Mouse (Mus musculus) heart, embryonic 12.5 days (tissue): Measurements from ENCODE around the gene Disc1. TPM values are rescaled to one million over a fixed set of nuclear protein-coding genes. Genes with fewer than 3 reads are reported as not detected.

Experiments
- ATAC-seq: fragments of 200-750 bp; cut with Nextera tagmentation; 2 replicates; pipeline ENCODE4 v1.8.0; 2017; ENCODE audit warnings: moderate TSS enrichment, moderate library complexity; ENCODE audit not compliant: insufficient number of reproducible peaks, low FRiP score
- H3K27ac ChIP-seq: fragments of 300-500 bp; sonication (generic); 2 replicates; pipeline ENCODE4 v1.5.1; 2016; ENCODE audit warnings: mild to moderate bottlenecking, moderate library complexity; ENCODE audit not compliant: poor library complexity, severe bottlenecking
- H3K27me3 ChIP-seq: fragments of 300-500 bp; sonication (generic); replicated peaks from 2 replicates; pipeline ENCODE4 v1.6.1; 2016; ENCODE audit warnings: mild to moderate bottlenecking, moderate library complexity
- H3K36me3 ChIP-seq: fragments of 300-500 bp; sonication (generic); 2 replicates; pipeline ENCODE4 v1.6.1; 2016; ENCODE audit warnings: mild to moderate bottlenecking, moderate library complexity
- H3K4me1 ChIP-seq: fragments of 300-500 bp; sonication (generic); replicated peaks from 2 replicates; pipeline ENCODE4 v1.6.1; 2016; ENCODE audit warnings: mild to moderate bottlenecking
- H3K4me2 ChIP-seq: fragments of 300-500 bp; sonication (generic); 2 replicates; pipeline ENCODE4 v1.6.1; 2016; ENCODE audit warnings: mild to moderate bottlenecking, moderate library complexity
- H3K4me3 ChIP-seq: fragments of 300-500 bp; sonication (generic); 2 replicates; pipeline ENCODE4 v1.5.1; 2016; ENCODE audit warnings: mild to moderate bottlenecking
- H3K9ac ChIP-seq: fragments of 300-500 bp; sonication (generic); 2 replicates; pipeline ENCODE4 v1.6.1; 2016; ENCODE audit warnings: mild to moderate bottlenecking, moderate library complexity
- H3K9me3 ChIP-seq: fragments of 300-500 bp; sonication (generic); replicated peaks from 2 replicates; pipeline ENCODE4 v1.6.1; 2016; ENCODE audit warnings: mild to moderate bottlenecking, moderate library complexity
- WGBS: fragments of 180-500 bp; shearing (Covaris S2); methylation state at CpG from one replicate; pipeline ENCODE4 v1.1.7; 2016; 5-methylcytosine and 5-hydroxymethylcytosine counted together
- polyA plus RNA-seq: library from polyadenylated mRNA; unstranded; fragments of >200 nt; fragmentation: Nextera tagmentation; extraction: Ambion mirVana; gene quantifications from 2 replicates; pipeline ENCODE4 v1.2.1, GENCODE M21; 2016

The Disc1 gene
- polyA plus RNA-seq, 1 experiment from 2014 or later, result 2.3 TPM

GRCm38 (mm10) chr8:125271357-125271756, 217.4 kb downstream of the Disc1 start:
- ATAC-seq, result no peak
- H3K9ac ChIP-seq, result no peak overlapping the region
- 70% methylated on average over 5 of the region's 5 CpGs for WGBS

GRCm38 (mm10) chr8:125272089-125272866, 218.3 kb downstream of the Disc1 start:
- Histone ChIP-seq H3K36me3 (no peaks in the 10 kb centered on the region), H3K9ac (no peak overlapping the region), H3K4me1 (peaks cover 46% of the 10 kb centered on the region), H3K27ac (peak overlapping the region; percentile 1; the same call in 1 of the 2 replicates), H3K4me3 (no peak overlapping the region), H3K9me3 (no peaks in the 10 kb centered on the region; the same call in 1 of the 2 replicates), H3K27me3 (no peaks in the 10 kb centered on the region), H3K4me2 (no peak overlapping the region)
- no peak for ATAC-seq
- WGBS, result 32% methylated on average over 13 of the region's 13 CpGs

More at GRCm38 (mm10) chr8:125271357-125271756, 217.4 kb downstream of the Disc1 start:
- no peak overlapping the region for H3K4me2 ChIP-seq
- H3K27me3 ChIP-seq, result no peaks in the 10 kb centered on the region
- H3K4me1 ChIP-seq, result peaks cover 45% of the 10 kb centered on the region
- H3K9me3 ChIP-seq, result no peaks in the 10 kb centered on the region; the same call in 1 of the 2 replicates
- H3K4me3 ChIP-seq, result no peak overlapping the region
- H3K27ac ChIP-seq, result peak overlapping the region; percentile 67
- no peaks in the 10 kb centered on the region for H3K36me3 ChIP-seq

GRCm38 (mm10) chr8:125277071-125277682, 223.2 kb downstream of the Disc1 start:
- 28% methylated on average over 11 of the region's 11 CpGs for WGBS
- H3K27ac ChIP-seq, result no peak overlapping the region
- H3K36me3 ChIP-seq, result no peaks in the 10 kb centered on the region
- H3K4me2 ChIP-seq, result no peak overlapping the region
- ATAC-seq, result no peak
- H3K4me3 ChIP-seq, result no peak overlapping the region
- H3K9me3 ChIP-seq, result no peaks in the 10 kb centered on the region; the same call in 1 of the 2 replicates
- peaks cover 11% of the 10 kb centered on the region for H3K4me1 ChIP-seq
- no peak overlapping the region for H3K9ac ChIP-seq
- H3K27me3 ChIP-seq, result no peaks in the 10 kb centered on the region

- WGBS, result 90% methylated on average over 2 of the region's 2 CpGs
- Histone ChIP-seq H3K27ac (no peak overlapping the region), H3K9ac (no peak overlapping the region), H3K4me2 (no peak overlapping the region), H3K9me3 (no peaks in the 10 kb centered on the region; the same call in 1 of the 2 replicates), H3K36me3 (no peaks in the 10 kb centered on the region), H3K27me3 (no peaks in the 10 kb centered on the region), H3K4me1 (peaks cover 19% of the 10 kb centered on the region), H3K4me3 (no peak overlapping the region)
- no peak for ATAC-seq
These were observed 225.2 kb downstream of the Disc1 start for GRCm38 (mm10) chr8:125279156-125279555.

- no peak for ATAC-seq
- Histone ChIP-seq H3K4me1 (peaks cover 19% of the 10 kb centered on the region), H3K4me2 (no peak overlapping the region), H3K27me3 (no peaks in the 10 kb centered on the region), H3K4me3 (no peak overlapping the region), H3K9me3 (no peaks in the 10 kb centered on the region; the same call in 1 of the 2 replicates), H3K27ac (no peak overlapping the region), H3K9ac (no peak overlapping the region), H3K36me3 (no peaks in the 10 kb centered on the region)
- WGBS, result 82% methylated on average over 4 of the region's 4 CpGs
These were observed 225.9 kb downstream of the Disc1 start for GRCm38 (mm10) chr8:125279892-125280291.

- Histone ChIP-seq H3K27ac (peak overlapping the region; percentile 31; the same call in 1 of the 2 replicates), H3K4me2 (no peak overlapping the region), H3K9ac (no peak overlapping the region), H3K4me1 (peaks cover 42% of the 10 kb centered on the region), H3K36me3 (no peaks in the 10 kb centered on the region), H3K4me3 (no peak overlapping the region), H3K9me3 (no peaks in the 10 kb centered on the region), H3K27me3 (no peaks in the 10 kb centered on the region)
- WGBS, result 16% methylated on average over 7 of the region's 7 CpGs
- no peak; the same call in 1 of the 2 replicates for ATAC-seq
These were observed 228.5 kb downstream of the Disc1 start for GRCm38 (mm10) chr8:125282531-125282930.

- H3K36me3 ChIP-seq, result no peaks in the 10 kb centered on the region
- peaks cover 49% of the 10 kb centered on the region for H3K4me1 ChIP-seq
- WGBS, result 78% methylated on average over 6 of the region's 6 CpGs
- no peaks in the 10 kb centered on the region for H3K27me3 ChIP-seq
- no peak overlapping the region for H3K27ac ChIP-seq
- no peak for ATAC-seq
- no peak overlapping the region for H3K4me2 ChIP-seq
- no peak overlapping the region for H3K4me3 ChIP-seq
- H3K9ac ChIP-seq, result no peak overlapping the region
- no peaks in the 10 kb centered on the region for H3K9me3 ChIP-seq
These were observed 229.5 kb downstream of the Disc1 start for GRCm38 (mm10) chr8:125283542-125283941.

- H3K9me3 ChIP-seq, result no peaks in the 10 kb centered on the region
- WGBS, result 80% methylated on average over 4 of the region's 4 CpGs
- no peak overlapping the region for H3K27ac ChIP-seq
- H3K4me2 ChIP-seq, result no peak overlapping the region
- no peak overlapping the region for H3K4me3 ChIP-seq
- no peaks in the 10 kb centered on the region for H3K27me3 ChIP-seq
- no peak overlapping the region for H3K9ac ChIP-seq
- H3K36me3 ChIP-seq, result no peaks in the 10 kb centered on the region
- peaks cover 59% of the 10 kb centered on the region for H3K4me1 ChIP-seq
- ATAC-seq, result no peak
These were observed 230.9 kb downstream of the Disc1 start for GRCm38 (mm10) chr8:125284875-125285274.

GRCm38 (mm10) chr8:125285391-125285790, 231.4 kb downstream of the Disc1 start:
- peak overlapping the region; percentile 77 for H3K27ac ChIP-seq
- ATAC-seq, result no peak
- 79% methylated on average over 8 of the region's 8 CpGs for WGBS

GRCm38 (mm10) chr8:125285966-125286681, 232.1 kb downstream of the Disc1 start:
- peak; percentile 23; the same call in 1 of the 2 replicates for ATAC-seq

More at GRCm38 (mm10) chr8:125285391-125285790, 231.4 kb downstream of the Disc1 start:
- no peaks in the 10 kb centered on the region for H3K36me3 ChIP-seq
- H3K4me2 ChIP-seq, result no peak overlapping the region
- no peak overlapping the region for H3K9ac ChIP-seq
- no peaks in the 10 kb centered on the region for H3K27me3 ChIP-seq
- no peaks in the 10 kb centered on the region for H3K9me3 ChIP-seq
- H3K4me3 ChIP-seq, result no peak overlapping the region
- peaks cover 59% of the 10 kb centered on the region for H3K4me1 ChIP-seq

GRCm38 (mm10) chr8:125287311-125287710, 233.3 kb downstream of the Disc1 start:
- Histone ChIP-seq H3K27me3 (no peaks in the 10 kb centered on the region), H3K9ac (0 out of 2 replicates have a peak overlapping the region, but pooled peaks have one; percentile 18), H3K27ac (peak overlapping the region; percentile 77), H3K9me3 (no peaks in the 10 kb centered on the region), H3K36me3 (no peaks in the 10 kb centered on the region), H3K4me3 (no peak overlapping the region), H3K4me2 (0 out of 2 replicates have a peak overlapping the region, but pooled peaks have one; percentile 4), H3K4me1 (peaks cover 72% of the 10 kb centered on the region)
- WGBS, result 82% methylated on average over 4 of the region's 4 CpGs
- no peak for ATAC-seq

More at GRCm38 (mm10) chr8:125285966-125286681, 232.1 kb downstream of the Disc1 start:
- WGBS, result 37% methylated on average over 12 of the region's 12 CpGs
- Histone ChIP-seq H3K4me3 (no peak overlapping the region), H3K9me3 (no peaks in the 10 kb centered on the region), H3K4me1 (peaks cover 63% of the 10 kb centered on the region), H3K4me2 (peak overlapping the region; percentile 4; the same call in 1 of the 2 replicates), H3K36me3 (no peaks in the 10 kb centered on the region), H3K9ac (no peak overlapping the region), H3K27ac (peak overlapping the region; percentile 77), H3K27me3 (no peaks in the 10 kb centered on the region)
